Mouse (Mus musculus) kidney, adult 8-10 months (tissue): ENCODE data around the gene Slc30a7.

Experiments used
- DNase-seq, 2 experiments: peaks; one replicate each; pipeline ENCODE4 v3.0.0; 2022

Slc30a7 gene

GRCm38 (mm10) chr3:116006978-116007940 is at the start of gene Slc30a7, which contains the start of gene Extl2:
Gene Slc30a7 (minus strand): TSS chr3:116007406.
Gene Extl2 (plus strand): TSS chr3:116007462.
- DNase-seq: peak; percentile 69 to 72

GRCm38 (mm10) chr3:116047034-116047433 is 39.8 kb upstream of the Slc30a7 start:
- no peak for DNase-seq

GRCm38 (mm10) chr3:116046000-116046399 is 38.8 kb upstream of the Slc30a7 start:
- DNase-seq: no peak

DNA sequence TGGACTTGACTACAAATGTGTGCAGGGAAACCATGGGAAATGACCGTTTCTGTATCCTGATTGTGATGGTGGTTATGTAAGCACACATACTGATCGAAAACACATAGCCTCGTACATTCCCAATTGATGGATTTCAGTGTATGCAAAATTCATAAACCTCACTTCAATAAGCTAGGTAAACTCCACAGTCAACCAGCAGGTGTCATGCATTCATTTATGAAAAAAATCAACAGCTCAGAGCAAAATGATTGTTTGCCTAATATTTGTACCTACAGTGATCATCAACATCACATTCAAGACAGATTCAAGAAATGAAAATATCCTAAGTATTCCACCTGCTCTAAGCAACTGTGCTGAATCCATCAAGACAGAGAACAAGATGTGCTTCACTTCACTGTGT is 33.6 kb upstream of the Slc30a7 start:
- no peak for DNase-seq

- peak in 1 of 2 experiments; percentile 38 for DNase-seq
These were observed 26.6 kb upstream of the Slc30a7 start for GRCm38 (mm10) chr3:116033871-116034222.

GRCm38 (mm10) chr3:116033218-116033870 is 26.1 kb upstream of the Slc30a7 start:
- DNase-seq: no peak

DNA sequence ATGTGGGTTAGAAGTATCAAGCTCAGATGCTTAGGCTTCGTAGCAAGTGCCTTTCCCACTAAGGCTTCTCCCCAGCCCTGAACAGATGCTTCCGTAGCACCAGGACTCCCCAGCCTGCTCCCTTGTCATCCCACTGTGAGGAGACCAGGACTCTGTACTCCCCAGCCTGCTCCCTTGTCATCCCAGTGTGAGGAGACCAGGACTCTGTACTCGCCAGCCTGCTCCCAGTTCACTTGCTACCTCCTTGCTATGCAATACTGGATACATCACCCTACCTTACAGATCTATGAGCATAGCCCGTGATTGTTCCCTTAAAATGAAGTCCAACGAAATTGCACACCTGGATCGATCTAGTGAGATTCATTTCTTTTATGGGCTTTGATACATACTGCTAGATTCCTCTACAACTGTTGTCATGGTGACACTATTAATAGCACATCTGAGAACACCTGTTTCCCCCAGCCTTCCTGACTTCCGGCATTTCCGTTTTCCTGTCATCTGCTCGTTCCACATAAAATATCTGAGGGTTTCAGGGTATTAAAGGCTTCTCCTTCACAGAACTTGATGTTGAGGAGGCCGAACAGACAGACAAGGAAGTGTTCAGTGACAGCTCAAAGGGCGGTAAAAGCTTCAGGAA is 23.1 kb upstream of the Slc30a7 start:
- no peak for DNase-seq

GRCm38 (mm10) chr3:116026996-116027395 is 19.8 kb upstream of the Slc30a7 start:
- DNase-seq: no peak

- DNase-seq: no peak
These were observed 18.5 kb upstream of the Slc30a7 start for GRCm38 (mm10) chr3:116025701-116026100.

GRCm38 (mm10) chr3:116024669-116025068 is 17.5 kb upstream of the Slc30a7 start:
- DNase-seq: no peak

- DNase-seq: no peak
These were observed 17.0 kb upstream of the Slc30a7 start for GRCm38 (mm10) chr3:116024236-116024635.

GRCm38 (mm10) chr3:116019136-116019535 is 11.9 kb upstream of the Slc30a7 start:
- DNase-seq: no peak

- no peak for DNase-seq
These were observed 11.4 kb upstream of the Slc30a7 start for GRCm38 (mm10) chr3:116018606-116019005.

DNA sequence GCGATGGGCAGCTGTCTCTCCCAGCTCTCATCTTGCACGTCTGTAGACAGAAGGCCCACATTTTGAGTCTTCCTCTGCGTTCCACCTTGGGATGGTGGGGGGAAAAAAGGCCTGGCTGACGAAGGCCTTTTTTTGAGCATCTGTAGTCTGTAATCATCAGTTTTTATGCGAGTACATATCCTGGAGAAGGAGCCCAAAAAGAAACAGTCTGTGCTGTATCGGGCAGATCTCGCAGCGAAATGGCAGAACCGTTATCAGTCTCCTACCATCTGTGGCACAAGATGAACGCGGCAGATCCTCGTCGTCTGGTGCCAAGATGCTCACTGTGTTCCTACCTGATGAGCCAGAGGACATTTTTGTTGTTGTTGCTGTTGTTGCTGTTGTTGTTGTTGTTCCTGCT is 8.9 kb upstream of the Slc30a7 start:
- no peak for DNase-seq

DNA sequence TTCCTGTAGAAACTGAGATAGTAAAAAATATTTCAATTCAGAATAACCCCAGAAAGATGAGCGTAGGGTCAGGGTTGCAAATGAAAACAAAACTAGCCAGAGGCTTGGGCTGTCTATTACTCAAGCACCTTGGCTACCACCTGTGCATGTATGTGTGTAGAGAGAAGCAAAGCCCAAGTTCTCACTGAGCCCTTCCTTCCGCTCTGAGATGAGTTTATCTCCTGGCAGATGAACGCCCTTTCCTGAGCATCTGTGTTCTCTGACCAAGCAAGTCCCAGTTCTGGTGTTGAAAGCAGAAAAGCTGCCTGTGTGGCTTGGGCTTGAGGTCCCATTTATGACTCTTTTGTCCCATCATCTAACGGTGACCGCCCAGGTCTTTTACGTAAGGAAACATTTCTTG is 7.7 kb upstream of the Slc30a7 start:
- no peak for DNase-seq

- no peak for DNase-seq
These were observed 2.6 kb upstream of the Slc30a7 start for GRCm38 (mm10) chr3:116009622-116010344.

DNA sequence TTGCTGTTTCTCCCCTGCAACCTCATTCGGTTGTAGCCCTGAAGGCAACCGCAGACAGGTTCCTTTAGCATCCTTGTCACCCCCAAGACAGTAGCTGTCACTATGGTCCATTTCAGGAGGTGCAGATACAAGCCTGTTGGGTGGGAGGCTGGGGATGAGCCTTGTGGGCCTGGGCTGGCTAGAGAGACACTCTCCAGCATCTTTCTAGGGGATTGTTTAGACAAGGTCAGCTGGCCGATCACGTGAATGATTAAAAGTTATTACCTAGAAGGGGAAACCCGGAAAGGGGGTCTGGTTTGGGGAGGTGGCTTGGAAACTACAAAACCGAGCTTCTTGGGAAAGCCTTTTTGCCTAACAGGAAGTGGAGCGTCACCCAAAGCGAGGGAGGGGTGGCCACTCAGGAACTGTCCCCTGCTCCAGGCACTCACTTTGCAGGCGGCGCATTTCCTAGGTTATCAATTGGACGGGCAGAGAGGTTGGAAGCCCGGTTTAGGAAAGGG is 785 bp upstream of the Slc30a7 start:
- DNase-seq: peak; percentile 79 to 83

DNA sequence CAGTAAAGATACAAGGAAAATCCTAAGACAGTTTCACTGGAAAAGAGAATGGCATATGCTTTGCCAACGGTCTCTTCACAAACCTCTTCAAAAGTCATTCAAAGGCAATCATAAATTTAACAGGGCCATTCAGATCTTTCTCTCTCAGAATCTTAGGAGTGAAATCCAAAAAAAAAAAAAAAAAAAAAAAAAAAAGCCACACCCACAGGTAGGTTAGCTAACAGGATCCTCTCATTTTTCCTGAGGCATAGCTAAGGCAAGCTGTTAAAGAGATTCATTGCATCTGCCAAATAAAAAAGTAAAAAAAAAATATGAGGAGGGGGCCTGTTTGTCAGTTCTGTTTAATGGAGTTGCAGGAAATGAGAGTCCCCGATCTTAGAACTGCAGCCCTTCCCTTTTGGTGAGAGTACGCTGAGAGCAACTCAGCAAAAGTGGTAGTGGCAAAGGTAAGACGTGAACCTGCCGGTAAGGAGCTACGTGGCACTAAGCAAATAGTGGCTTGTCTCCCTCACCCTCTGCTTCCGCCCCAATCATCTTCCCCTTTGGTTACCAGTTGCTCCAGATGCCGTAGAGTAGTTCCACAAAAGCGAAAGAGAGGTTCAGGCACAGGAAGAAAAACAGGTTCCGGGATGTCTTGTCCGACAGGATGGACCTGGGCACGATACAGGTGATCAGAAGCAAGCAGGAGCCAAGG is 775 bp downstream of the Slc30a7 start:
- no peak for DNase-seq

- no peak for DNase-seq
These were observed 10.3 kb downstream of the Slc30a7 start for GRCm38 (mm10) chr3:115996929-115997328.

DNA sequence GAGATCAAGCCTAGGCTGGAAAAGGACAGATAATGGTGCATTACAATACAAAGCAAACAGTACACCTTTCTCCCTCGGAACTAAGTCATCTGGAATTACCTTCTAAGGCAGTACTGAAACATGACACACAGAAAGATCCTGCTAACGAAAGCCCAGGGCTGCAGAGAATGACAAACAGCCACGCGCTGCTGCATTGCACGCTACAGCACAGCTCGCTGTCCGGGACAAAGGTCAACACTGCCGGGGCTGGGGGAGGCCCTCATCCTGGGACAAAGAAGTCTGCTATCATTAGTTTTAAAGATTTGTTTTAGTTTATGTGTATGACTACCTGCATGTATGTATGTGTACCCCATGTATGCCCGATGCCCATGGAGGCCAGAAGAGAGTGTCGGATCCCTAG is 14.2 kb downstream of the Slc30a7 start:
- peak in 1 of 2 experiments; percentile 23 for DNase-seq

GRCm38 (mm10) chr3:115992588-115992987 is 14.6 kb downstream of the Slc30a7 start:
- no peak for DNase-seq

GRCm38 (mm10) chr3:115992103-115992502 is 15.1 kb downstream of the Slc30a7 start:
- DNase-seq: no peak
